Mouse (Mus musculus): Measurements from ENCODE around the gene Itga10. TPM values are rescaled to one million over a fixed set of nuclear protein-coding genes. Genes with fewer than 3 reads are reported as not detected.

Itga10 gene
- polyA plus RNA-seq, 1 experiment = 0.01 TPM

- no peak for TF ChIP-seq FLI1 (IDR thresholded peaks at IDR 0.05; ENCODE audit: low read length)
- TF ChIP-seq GATA1 (IDR thresholded peaks at IDR 0.05; ENCODE audit: borderline replicate concordance, low read length) = no peak
- Histone ChIP-seq H3K9me3 (no peaks in the 10 kb centered on the region), H3K27me3 (replicated peaks) (no peaks in the 10 kb centered on the region), H3K4me3 (replicated peaks) (peak within 1 kb of the TSS; percentile 96), H3K36me3 (replicated peaks; ENCODE audit: low read length) (peaks cover 31% of the 10 kb centered on the region), H3K4me1 (peaks cover 59% of the 10 kb centered on the region)
These were observed 50.9 kb downstream of the Itga10 start, which contains the start of gene Pias3 for GRCm38 (mm10) chr3:96696198-96696765. Gene Pias3 (plus strand): TSS chr3:96696384.

GRCm38 (mm10) chr3:96696766-96697732, 51.7 kb downstream of the Itga10 start:
- H3K27me3 ChIP-seq (replicated peaks) = no peaks in the 10 kb centered on the region
- peaks cover 52% of the 10 kb centered on the region for H3K4me1 ChIP-seq
- peaks cover 39% of the 10 kb centered on the region for H3K36me3 ChIP-seq (replicated peaks; ENCODE audit: low read length)
- no peaks in the 10 kb centered on the region for H3K9me3 ChIP-seq
- TF ChIP-seq GATA1 (IDR thresholded peaks at IDR 0.05; ENCODE audit: borderline replicate concordance, low read length) (no peak), FLI1 (IDR thresholded peaks at IDR 0.05; ENCODE audit: low read length) (no peak)
- peak overlapping the region; percentile 96 for H3K4me3 ChIP-seq (replicated peaks)

- Histone ChIP-seq H3K4me3 (replicated peaks) (no peak overlapping the region), H3K36me3 (replicated peaks; ENCODE audit: low read length) (peaks cover 59% of the 10 kb centered on the region), H3K9me3 (no peaks in the 10 kb centered on the region), H3K27me3 (replicated peaks) (no peaks in the 10 kb centered on the region), H3K4me1 (peaks cover 45% of the 10 kb centered on the region)
- TF ChIP-seq GATA1 (IDR thresholded peaks at IDR 0.05; ENCODE audit: borderline replicate concordance, low read length) (no peak), FLI1 (IDR thresholded peaks at IDR 0.05; ENCODE audit: low read length) (no peak)
These were observed 53.8 kb downstream of the Itga10 start for GRCm38 (mm10) chr3:96698993-96699690.

GRCm38 (mm10) chr3:96700376-96700775, 55.0 kb downstream of the Itga10 start:
- H3K27me3 ChIP-seq (replicated peaks) = no peaks in the 10 kb centered on the region
- H3K4me3 ChIP-seq (replicated peaks) = no peak overlapping the region
- peaks cover 44% of the 10 kb centered on the region for H3K4me1 ChIP-seq
- peaks cover 71% of the 10 kb centered on the region for H3K36me3 ChIP-seq (replicated peaks; ENCODE audit: low read length)
- TF ChIP-seq GATA1 (IDR thresholded peaks at IDR 0.05; ENCODE audit: borderline replicate concordance, low read length) = no peak
- TF ChIP-seq FLI1 (IDR thresholded peaks at IDR 0.05; ENCODE audit: low read length) = no peak
- H3K9me3 ChIP-seq = no peaks in the 10 kb centered on the region

- Histone ChIP-seq H3K36me3 (replicated peaks; ENCODE audit: low read length) (peaks cover 77% of the 10 kb centered on the region), H3K4me1 (peaks cover 38% of the 10 kb centered on the region), H3K9me3 (no peaks in the 10 kb centered on the region), H3K4me3 (replicated peaks) (no peak overlapping the region), H3K27me3 (replicated peaks) (no peaks in the 10 kb centered on the region)
- TF ChIP-seq GATA1 (IDR thresholded peaks at IDR 0.05; ENCODE audit: borderline replicate concordance, low read length) (no peak), FLI1 (IDR thresholded peaks at IDR 0.05; ENCODE audit: low read length) (no peak)
These were observed 55.6 kb downstream of the Itga10 start for GRCm38 (mm10) chr3:96701003-96701402.

- TF ChIP-seq FLI1 (IDR thresholded peaks at IDR 0.05; ENCODE audit: low read length) (no peak), GATA1 (IDR thresholded peaks at IDR 0.05; ENCODE audit: borderline replicate concordance, low read length) (no peak)
- peaks cover 75% of the 10 kb centered on the region for H3K36me3 ChIP-seq (replicated peaks; ENCODE audit: low read length)
- no peaks in the 10 kb centered on the region for H3K9me3 ChIP-seq
- peaks cover 17% of the 10 kb centered on the region for H3K27me3 ChIP-seq (replicated peaks)
- no peak overlapping the region for H3K4me3 ChIP-seq (replicated peaks)
- peaks cover 30% of the 10 kb centered on the region for H3K4me1 ChIP-seq
These were observed 59.4 kb downstream of the Itga10 start for GRCm38 (mm10) chr3:96704778-96705177.

- Histone ChIP-seq H3K4me1 (peaks cover 27% of the 10 kb centered on the region), H3K27me3 (replicated peaks) (peaks cover 17% of the 10 kb centered on the region), H3K4me3 (replicated peaks) (no peak overlapping the region), H3K36me3 (replicated peaks; ENCODE audit: low read length) (peaks cover 75% of the 10 kb centered on the region), H3K9me3 (0 out of 2 replicates have a peak, but pooled peaks cover 4% of the 10 kb centered on the region)
- no peak for TF ChIP-seq FLI1 (IDR thresholded peaks at IDR 0.05; ENCODE audit: low read length)
- no peak for TF ChIP-seq GATA1 (IDR thresholded peaks at IDR 0.05; ENCODE audit: borderline replicate concordance, low read length)
These were observed 60.8 kb downstream of the Itga10 start for GRCm38 (mm10) chr3:96706217-96706616.

GRCm38 (mm10) chr3:96706984-96707383, 61.6 kb downstream of the Itga10 start:
- H3K4me1 ChIP-seq = peaks cover 27% of the 10 kb centered on the region
- H3K4me3 ChIP-seq (replicated peaks) = no peak overlapping the region
- 0 out of 2 replicates have a peak, but pooled peaks cover 4% of the 10 kb centered on the region for H3K9me3 ChIP-seq
- peaks cover 17% of the 10 kb centered on the region for H3K27me3 ChIP-seq (replicated peaks)
- peaks cover 75% of the 10 kb centered on the region for H3K36me3 ChIP-seq (replicated peaks; ENCODE audit: low read length)
- TF ChIP-seq GATA1 (IDR thresholded peaks at IDR 0.05; ENCODE audit: borderline replicate concordance, low read length) (no peak), FLI1 (IDR thresholded peaks at IDR 0.05; ENCODE audit: low read length) (no peak)

- Histone ChIP-seq H3K4me3 (replicated peaks) (peak within 1 kb of the TSS; percentile 93), H3K4me1 (peaks cover 27% of the 10 kb centered on the region), H3K36me3 (replicated peaks; ENCODE audit: low read length) (peaks cover 77% of the 10 kb centered on the region), H3K9me3 (0 out of 2 replicates have a peak, but pooled peaks cover 4% of the 10 kb centered on the region), H3K27me3 (replicated peaks) (peaks cover 17% of the 10 kb centered on the region)
- TF ChIP-seq GATA1 (IDR thresholded peaks at IDR 0.05; ENCODE audit: borderline replicate concordance, low read length) (no peak), FLI1 (IDR thresholded peaks at IDR 0.05; ENCODE audit: low read length) (no peak)
These were observed 62.7 kb downstream of the Itga10 start, which contains the start of gene Nudt17 for GRCm38 (mm10) chr3:96707903-96708683. Gene Nudt17 (minus strand): TSS chr3:96708562.

All from megakaryocyte, embryonic 14.5 days (primary cell).